In genomic region chr12:7284354-7285036, GRCm38 (mm10) we compare ENCODE assay signal across 28 mouse cellular contexts.
DNase-seq lines count a peak whose midpoint lies in the region; ATAC-seq and TF ChIP-seq lines count a peak whose summit lies in the region.
"Had no signal": no experiment of that assay in that cellular context is flagged by ENCODE, and none has a peak within 500 bp of the region (broad histone marks: within the 10 kb centered on the region; RNA-seq: fewer than 3 reads in every experiment).

No protein-coding gene starts in this region.

- no peaks in the 10 kb centered on the region for H3K27me3 ChIP-seq in kidney, embryonic 15.5 days
- no peaks in the 10 kb centered on the region for H3K27me3 ChIP-seq in kidney, postnatal 0 days (ENCODE audit: insufficient read depth, low read length)
- H3K27me3 ChIP-seq: CH12.LX; embryonic facial prominence, embryonic 13.5 days; embryonic facial prominence, embryonic 15.5 days; forebrain, embryonic 12.5 days had no signal

- no peak overlapping the region for H3K4me2 ChIP-seq in kidney, embryonic 15.5 days
- no peak overlapping the region for H3K4me2 ChIP-seq in kidney, postnatal 0 days (ENCODE audit: low read length)
- H3K4me2 ChIP-seq: embryonic facial prominence, embryonic 13.5 days; embryonic facial prominence, embryonic 15.5 days; forebrain, embryonic 12.5 days had no signal

- H3K4me1 ChIP-seq in kidney, embryonic 15.5 days, result no peaks in the 10 kb centered on the region
- no peaks in the 10 kb centered on the region for H3K4me1 ChIP-seq in kidney, postnatal 0 days (replicated peaks; ENCODE audit: insufficient read depth, low read length)
- H3K4me1 ChIP-seq: embryonic facial prominence, embryonic 13.5 days; embryonic facial prominence, embryonic 15.5 days; forebrain, embryonic 12.5 days had no signal

- peak; percentile 3 for DNase-seq in embryo, embryonic 10.5 days (ENCODE audit: low spot score)
- DNase-seq in embryo, embryonic 9.5 days (ENCODE audit: extremely low spot score), result no peak
- peak; percentile 36 for DNase-seq in kidney, adult 9 months
- DNase-seq in kidney, adult 8-10 months, result no peak
- DNase-seq in kidney, adult 18-20 months, result no peak
- peak; percentile 51 for DNase-seq in kidney, postnatal 0 days (ENCODE audit: low spot score)
- DNase-seq in kidney, postnatal 25 days, result no peak
- DNase-seq: adrenal gland, adult 2 months; adrenal gland, postnatal 10 days; adrenal gland, postnatal 25 days; B cell, adult 2 months; cerebellum, adult 11 months; cerebellum, adult 18-20 months; cerebellum, adult 8-10 months; cerebellum, adult 9-11 months; cerebellum, postnatal 14 days; cerebellum, postnatal 36 days had no signal

- no peak overlapping the region for H3K4me3 ChIP-seq in kidney, embryonic 15.5 days (replicated peaks)
- no peak overlapping the region for H3K4me3 ChIP-seq in kidney, postnatal 0 days (replicated peaks; ENCODE audit: low read depth, low read length)
- H3K4me3 ChIP-seq: embryonic facial prominence, embryonic 13.5 days; embryonic facial prominence, embryonic 15.5 days; erythroblast, embryonic 14.5 days; forebrain, embryonic 10.5 days; forebrain, embryonic 12.5 days had no signal

- no peaks in the 10 kb centered on the region for H3K36me3 ChIP-seq in kidney, embryonic 15.5 days
- no peaks in the 10 kb centered on the region for H3K36me3 ChIP-seq in kidney, postnatal 0 days (ENCODE audit: insufficient read depth, low read length)
- H3K36me3 ChIP-seq: embryonic facial prominence, embryonic 13.5 days; embryonic facial prominence, embryonic 15.5 days; forebrain, embryonic 10.5 days; forebrain, embryonic 12.5 days; G1E had no signal

- no peak overlapping the region for H3K9ac ChIP-seq in kidney, embryonic 15.5 days
- H3K9ac ChIP-seq in kidney, postnatal 0 days (ENCODE audit: low read depth, low read length), result no peak overlapping the region
- H3K9ac ChIP-seq: embryonic facial prominence, embryonic 13.5 days; embryonic facial prominence, embryonic 15.5 days; forebrain, embryonic 12.5 days had no signal

- peak; percentile 80 for ATAC-seq in kidney, embryonic 15.5 days (replicated peaks; ENCODE audit: low FRiP score)
- no peak for ATAC-seq in kidney, postnatal 0 days (replicated peaks; ENCODE audit: low FRiP score, low read depth)
- ATAC-seq: CD4-positive, CD25-positive, alpha-beta regulatory T cell, adult 4 months; forebrain, embryonic 14.5 days; forebrain, embryonic 16.5 days had no signal

- 28% methylated on average over 4 of the region's 4 CpGs for WGBS in kidney, embryonic 15.5 days
- 25% methylated on average over 4 of the region's 4 CpGs for WGBS in kidney, postnatal 0 days

- H3K27ac ChIP-seq in kidney, embryonic 15.5 days, result no peak overlapping the region
- no peak overlapping the region for H3K27ac ChIP-seq in kidney, postnatal 0 days
- H3K27ac ChIP-seq: embryonic facial prominence, embryonic 13.5 days; embryonic facial prominence, embryonic 15.5 days; forebrain, embryonic 10.5 days; forebrain, embryonic 12.5 days had no signal

- TF ChIP-seq CTCF in kidney, postnatal 0 days (IDR thresholded peaks at IDR 0.05; ENCODE audit: low read depth), result no peak

- H3K9me3 ChIP-seq in kidney, embryonic 15.5 days (replicated peaks), result no peaks in the 10 kb centered on the region
- H3K9me3 ChIP-seq in kidney, postnatal 0 days (replicated peaks; ENCODE audit: low read length), result no peaks in the 10 kb centered on the region
- H3K9me3 ChIP-seq: embryonic facial prominence, embryonic 13.5 days; embryonic facial prominence, embryonic 15.5 days; forebrain, embryonic 10.5 days; forebrain, embryonic 12.5 days; G1E had no signal

Comparison
In these comparisons a context has a peak if more than half of its experiments do, and no peak if none do; other contexts are left out.
1. DNase-seq: peak in embryo, embryonic 10.5 days (single experiment), kidney, adult 9 months (single experiment) and kidney, postnatal 0 days (single experiment); none in embryo, embryonic 9.5 days (single experiment), kidney, adult 8-10 months (0 of 2), kidney, adult 18-20 months (single experiment) and kidney, postnatal 25 days (0 of 2).